Mouse (Mus musculus) brain, embryonic 14.5 days (tissue): ENCODE data around the gene Thsd4. TPM values are rescaled to one million over a fixed set of nuclear protein-coding genes. Genes with fewer than 3 reads are reported as not detected.

Source experiments
- DNase-seq: peaks from one replicate; pipeline ENCODE4 v3.0.0-alpha.2; 2011; ENCODE audit warnings: low read depth
- CTCF ChIP-seq: fragments of 200-500 bp; IDR thresholded peaks from 2 replicates; pipeline ENCODE4 v1.5.1; 2012; ENCODE audit warnings: inconsistent platforms, mild to moderate bottlenecking, moderate library complexity, borderline replicate concordance; ENCODE audit not compliant: insufficient read depth, insufficient read length; ENCODE audit errors: extremely low read depth
- POLR2A ChIP-seq: fragments of 200-500 bp; IDR thresholded peaks from 2 replicates; pipeline ENCODE4 v1.6.1; 2012; ENCODE audit warnings: mild to moderate bottlenecking, inconsistent platforms, borderline replicate concordance; ENCODE audit not compliant: poor library complexity, insufficient read depth, insufficient read length, severe bottlenecking; ENCODE audit errors: extremely low read depth
- polyA plus RNA-seq: library from polyadenylated mRNA; depleted of rRNA; stranded (reverse); fragments of >200 nt; gene quantifications from 2 replicates; pipeline ENCODE4 v1.2.3, GENCODE M21; 2012

Thsd4 gene
- polyA plus RNA-seq, 1 experiment: 7.9 TPM

DNA sequence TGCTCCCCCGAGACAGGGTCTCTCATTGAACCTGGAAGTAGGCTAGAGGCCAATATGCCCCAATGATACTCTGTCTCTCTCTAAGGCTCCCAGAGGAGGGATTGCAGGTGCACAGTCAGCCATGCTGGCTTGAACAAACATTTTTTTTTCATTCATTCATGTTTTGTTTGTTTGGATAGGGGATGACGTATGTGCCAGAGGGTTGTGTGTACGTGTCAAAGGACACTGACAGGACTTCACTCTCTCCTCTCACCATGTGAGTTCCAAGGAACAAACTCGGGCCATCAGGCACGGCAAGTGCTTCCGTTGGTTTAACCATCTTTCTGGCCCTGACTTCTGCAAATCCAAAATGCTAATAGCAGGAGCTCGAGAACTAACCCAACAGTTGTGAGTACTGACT is 404.0 kb downstream of the Thsd4 start:
- no peak for DNase-seq
- TF ChIP-seq CTCF: no peak
- no peak for TF ChIP-seq POLR2A

DNA sequence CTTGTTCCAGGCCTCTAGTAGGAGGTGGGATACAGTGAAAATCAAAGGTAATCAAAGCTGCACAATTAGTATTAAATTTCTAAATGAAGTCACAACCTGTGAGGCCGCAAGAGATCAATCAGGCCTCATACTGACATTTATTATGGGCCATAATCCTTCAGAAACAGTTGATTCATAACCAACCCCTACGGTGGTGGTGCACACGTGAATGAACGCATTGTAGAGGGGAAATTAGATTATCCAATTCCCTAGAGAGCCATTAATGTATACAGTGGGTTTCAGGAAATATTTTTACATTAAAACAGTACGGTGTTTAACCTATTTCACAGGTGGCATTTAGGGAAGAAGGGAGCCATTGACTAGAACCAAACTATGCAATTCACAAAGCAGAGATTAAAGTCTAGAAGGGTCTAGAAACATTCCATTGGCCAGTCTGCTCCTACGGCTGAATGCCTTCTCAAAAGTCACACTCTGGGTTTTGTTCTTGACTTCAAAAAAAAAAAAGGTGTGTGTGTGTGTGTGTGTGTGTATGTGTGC is 406.1 kb downstream of the Thsd4 start:
- TF ChIP-seq CTCF: no peak
- TF ChIP-seq POLR2A: no peak
- no peak for DNase-seq

DNA sequence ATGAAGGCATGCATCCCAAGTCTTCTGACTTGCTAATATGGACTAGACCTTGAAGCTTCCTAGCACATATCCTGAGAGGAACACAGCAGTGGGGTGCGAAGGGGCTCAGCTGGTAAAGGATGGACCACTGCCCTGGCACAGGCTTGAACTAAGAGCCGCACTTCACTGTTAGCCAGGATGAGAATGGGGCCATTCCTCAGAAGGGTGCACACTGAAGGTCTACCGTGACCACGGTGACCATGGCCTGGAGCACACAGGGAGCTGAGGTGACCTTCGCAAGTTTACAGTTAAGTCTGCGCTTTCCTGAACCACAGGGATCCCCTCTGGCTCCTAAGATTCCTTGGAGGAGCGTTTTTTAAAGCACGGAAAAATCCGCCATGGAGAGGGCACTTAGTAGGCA is 406.5 kb downstream of the Thsd4 start:
- no peak for TF ChIP-seq CTCF
- no peak for TF ChIP-seq POLR2A
- no peak for DNase-seq

DNA sequence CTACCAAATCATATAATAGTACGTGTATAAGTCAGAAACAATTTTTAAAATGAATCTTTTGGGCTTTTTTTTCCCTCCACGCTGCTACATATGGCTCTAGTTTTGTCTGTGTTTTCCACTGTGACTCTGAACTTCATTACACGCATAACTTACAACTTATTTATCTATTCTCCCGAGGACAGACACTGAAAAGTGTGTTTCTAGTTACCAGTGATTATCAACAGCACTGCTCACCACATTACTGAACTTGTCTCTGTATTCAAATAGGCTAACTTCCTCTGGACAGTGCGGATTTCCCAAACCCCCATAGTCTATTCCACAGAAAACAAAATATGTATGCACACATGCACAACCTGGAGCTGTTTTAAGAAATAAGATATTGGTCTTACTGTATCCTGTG is 411.6 kb downstream of the Thsd4 start:
- no peak for TF ChIP-seq POLR2A

DNA sequence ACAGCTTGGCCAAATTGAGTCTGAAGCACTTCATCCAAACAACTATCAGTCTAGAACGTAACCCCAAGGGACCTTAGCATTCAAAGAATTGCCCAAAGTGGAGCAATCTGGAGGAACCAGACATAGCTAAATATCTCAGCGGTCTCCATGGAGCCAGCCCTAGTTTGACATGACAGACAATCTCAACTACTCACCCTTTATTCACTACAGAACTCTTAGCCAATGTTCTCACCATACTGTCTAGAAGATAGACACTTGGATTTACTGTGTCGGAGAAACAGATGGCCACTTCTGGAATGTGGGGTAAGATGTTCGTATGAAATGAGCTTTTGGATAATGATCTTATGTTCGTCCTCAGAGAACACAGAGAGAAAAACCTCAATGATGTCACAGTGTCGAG is 415.2 kb downstream of the Thsd4 start:
- TF ChIP-seq POLR2A (no peak), CTCF (no peak)

More for the DNA sequence above, 411.6 kb downstream of the Thsd4 start:
- no peak for DNase-seq

DNA sequence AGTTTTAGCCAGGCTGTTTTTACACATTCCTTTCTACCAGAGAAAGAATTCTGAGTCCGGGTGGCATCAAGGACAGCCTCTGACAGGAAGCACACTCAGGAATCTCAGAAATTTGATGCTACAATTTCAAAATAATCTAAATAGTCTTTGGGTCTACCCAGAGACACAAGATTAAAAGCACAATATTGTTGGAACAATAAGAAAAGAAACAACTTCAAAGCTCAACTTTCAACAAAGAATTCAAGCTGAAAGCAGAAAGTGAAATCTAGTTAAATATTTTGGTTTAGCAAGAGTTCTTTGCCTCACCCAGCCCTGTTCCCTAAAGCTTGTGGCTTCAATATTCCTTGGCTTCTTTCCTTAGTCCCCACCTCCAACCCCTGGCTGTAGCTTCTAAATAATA is 415.7 kb downstream of the Thsd4 start:
- DNase-seq: no peak
- TF ChIP-seq POLR2A (no peak), CTCF (no peak)

More for the DNA sequence above, 415.2 kb downstream of the Thsd4 start:
- no peak for DNase-seq

DNA sequence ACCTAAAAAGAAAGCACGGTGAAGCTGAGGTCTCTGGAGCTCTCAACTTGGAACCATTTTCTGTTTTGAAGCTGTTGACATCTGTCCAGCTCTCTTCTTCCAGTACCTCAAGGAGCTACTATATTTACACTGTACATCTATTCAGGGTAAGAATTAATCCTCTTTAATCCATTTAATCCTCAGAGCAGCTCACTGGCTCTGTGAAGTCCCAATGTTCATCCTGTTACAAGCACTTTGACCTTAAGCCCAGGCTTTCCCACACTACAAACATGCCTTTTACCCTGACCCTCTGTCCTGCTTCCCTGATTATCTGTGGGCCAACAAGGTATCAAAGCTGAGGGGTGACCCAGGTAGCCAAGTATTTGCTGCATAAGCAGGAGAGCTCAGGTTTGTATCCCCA is 427.6 kb downstream of the Thsd4 start:
- TF ChIP-seq CTCF: no peak
- no peak for TF ChIP-seq POLR2A
- DNase-seq: no peak

DNA sequence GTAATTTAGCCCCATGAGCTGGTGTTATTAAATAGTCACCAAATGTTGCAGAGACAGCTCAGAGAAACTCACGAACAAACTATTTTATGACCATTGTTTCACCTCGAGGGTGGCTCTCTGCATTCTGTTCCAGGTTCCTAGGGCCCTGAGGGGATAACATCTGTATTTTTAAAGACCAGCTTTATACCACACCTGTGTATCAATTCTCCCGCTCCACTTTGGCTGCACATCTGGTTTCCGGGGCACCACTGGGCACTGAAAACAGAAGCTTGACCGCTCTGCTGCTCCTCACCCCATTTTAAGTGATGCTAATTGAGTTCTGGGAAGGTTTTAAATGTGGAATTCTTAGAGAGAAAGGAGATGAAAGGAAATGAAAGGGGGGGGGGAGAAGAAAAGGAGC is 429.4 kb downstream of the Thsd4 start:
- TF ChIP-seq POLR2A: no peak
- no peak for TF ChIP-seq CTCF
- DNase-seq: no peak

DNA sequence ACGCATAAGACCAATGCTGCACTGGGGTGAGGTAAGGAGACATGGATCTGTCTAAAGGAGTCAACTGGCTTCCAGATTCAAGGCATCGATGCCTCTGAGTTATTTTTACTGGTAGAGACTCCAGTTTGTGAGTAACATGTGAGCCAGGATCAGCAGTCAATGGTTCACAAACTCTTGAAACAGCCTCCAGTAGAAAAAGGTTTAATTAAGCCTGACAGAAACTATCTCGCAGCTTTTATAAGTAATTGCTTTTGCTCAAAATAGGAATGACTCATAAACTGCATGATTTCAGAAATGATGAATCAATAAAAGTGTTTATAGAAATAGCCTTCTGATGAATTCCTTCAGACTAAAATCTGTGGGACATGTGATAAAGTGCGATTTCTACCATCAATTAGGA is 432.4 kb downstream of the Thsd4 start:
- DNase-seq: no peak
- no peak for TF ChIP-seq CTCF
- TF ChIP-seq POLR2A: no peak

DNA sequence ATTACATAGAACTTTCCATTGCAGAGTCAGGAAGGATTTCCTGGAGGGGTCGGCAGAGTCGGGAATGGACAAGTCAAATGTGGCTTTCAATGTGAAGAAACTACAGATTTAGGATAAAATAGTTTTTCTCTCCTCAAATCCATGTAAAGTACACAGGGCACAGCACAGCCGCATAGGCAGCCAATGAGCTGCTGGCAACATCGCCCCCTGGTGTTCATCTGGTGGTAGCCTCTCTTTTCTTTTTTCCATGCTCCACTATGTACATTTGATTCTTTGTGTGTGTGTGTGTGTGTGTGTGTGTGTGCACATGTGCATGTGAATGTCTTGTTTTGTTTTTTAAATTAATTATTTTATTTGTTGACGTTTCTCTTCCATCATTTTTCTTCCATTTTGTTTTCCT is 433.7 kb downstream of the Thsd4 start:
- TF ChIP-seq CTCF: peak; percentile 63
- TF ChIP-seq POLR2A: no peak
- no peak for DNase-seq

DNA sequence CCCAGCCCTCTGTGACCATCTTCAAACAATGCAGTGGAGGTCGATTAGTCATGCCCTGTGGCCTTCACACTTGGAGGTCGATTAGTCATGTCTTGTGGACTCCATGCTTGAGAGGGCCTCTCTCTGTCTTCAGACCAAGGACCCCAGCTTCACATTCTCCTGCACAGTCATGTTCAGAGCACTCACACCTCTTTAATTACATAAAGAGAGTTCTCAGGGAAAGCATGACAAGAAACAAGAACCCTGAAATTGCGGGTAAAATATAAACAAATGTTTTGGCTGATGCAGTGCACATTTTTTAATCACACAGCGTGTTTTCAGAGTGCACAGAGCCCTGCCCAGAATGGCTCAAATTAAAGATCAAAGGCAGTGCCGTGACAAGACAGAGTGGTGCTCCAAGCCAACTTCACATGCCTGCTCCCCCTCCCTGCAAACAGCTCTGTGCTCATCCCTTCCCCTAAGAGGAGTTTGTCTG is 439.7 kb downstream of the Thsd4 start:
- peak; percentile 65 for DNase-seq
- TF ChIP-seq POLR2A (no peak), CTCF (no peak)

DNA sequence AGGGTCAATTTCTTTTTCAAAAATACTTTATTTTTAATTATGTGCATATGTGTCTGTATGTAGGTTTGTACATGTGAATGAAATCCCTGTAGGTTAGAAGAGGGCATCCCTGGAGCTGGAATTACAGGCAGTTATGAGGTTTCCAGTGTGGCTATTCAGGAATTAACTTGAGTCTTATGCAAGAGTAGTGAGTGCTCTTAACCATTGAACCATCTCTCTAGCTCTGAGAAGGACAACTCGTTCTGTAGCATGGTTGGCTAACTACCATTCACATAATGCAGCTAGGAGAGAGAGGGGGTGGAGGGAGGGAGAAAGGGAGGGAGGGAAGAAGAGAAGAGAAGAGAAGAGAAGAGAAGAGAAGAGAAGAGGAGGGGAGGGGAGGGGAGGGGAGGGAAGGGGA is 444.1 kb downstream of the Thsd4 start:
- TF ChIP-seq CTCF (no peak), POLR2A (no peak)
- no peak for DNase-seq
